ENCODE assay signal across 19 mouse cellular contexts in the genomic region with DNA sequence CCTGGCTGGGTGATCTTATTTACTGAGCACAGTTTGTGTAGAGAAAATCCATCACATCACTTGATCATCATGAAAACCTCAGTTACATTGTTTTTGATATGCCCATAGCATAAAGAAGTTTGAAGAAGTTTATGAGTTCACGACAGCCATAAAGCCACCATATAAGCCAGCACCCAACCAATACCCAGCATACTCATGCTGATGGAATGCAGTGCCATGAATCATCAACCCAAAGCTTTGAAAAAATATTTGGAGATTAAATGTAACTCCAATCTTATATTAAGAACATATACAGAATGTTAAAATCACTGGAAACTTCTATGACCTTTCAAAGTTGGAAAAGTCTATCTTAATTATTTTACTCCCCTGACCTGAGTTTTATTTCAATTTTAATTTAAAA.
"Had no signal": no experiment of that assay in that cellular context is flagged by ENCODE, and none has a peak within 500 bp of the region (broad histone marks: within the 10 kb centered on the region; RNA-seq: fewer than 3 reads in every experiment).

No protein-coding gene starts in this region.

- H3K4me3 ChIP-seq: midbrain, embryonic 10.5 days; midbrain, embryonic 12.5 days; myocyte; neural tube, embryonic 13.5 days; neural tube, embryonic 15.5 days had no signal

- H3K9ac ChIP-seq: lung, embryonic 14.5 days; midbrain, embryonic 12.5 days; neural tube, embryonic 13.5 days; neural tube, embryonic 15.5 days had no signal

- H3K27ac ChIP-seq: midbrain, embryonic 10.5 days; midbrain, embryonic 12.5 days; neural tube, embryonic 13.5 days; neural tube, embryonic 15.5 days had no signal

- H3K36me3 ChIP-seq: midbrain, embryonic 10.5 days; midbrain, embryonic 12.5 days; neural tube, embryonic 13.5 days; neural tube, embryonic 15.5 days had no signal

- H3K27me3 ChIP-seq: midbrain, embryonic 12.5 days; neural tube, embryonic 13.5 days; neural tube, embryonic 15.5 days had no signal

- H3K4me1 ChIP-seq: midbrain, embryonic 10.5 days; midbrain, embryonic 12.5 days; neural tube, embryonic 13.5 days; neural tube, embryonic 15.5 days had no signal

- H3K4me2 ChIP-seq: lung, embryonic 14.5 days; midbrain, embryonic 12.5 days; neural tube, embryonic 13.5 days; neural tube, embryonic 15.5 days had no signal

- DNase-seq: lung, adult 18-20 months; lung, embryonic 14.5 days; lung, postnatal 10 days; lung, postnatal 4 days; midbrain, embryonic 14.5 days; retina, postnatal 1 day; right cerebral cortex, adult 18-20 months; right cerebral cortex, postnatal 25 days; right cerebral cortex, postnatal 4 days; spleen, adult 18-20 months; thymus, adult 18-20 months; thymus, postnatal 14 days; thymus, postnatal 36 days had no signal

- ATAC-seq: midbrain, embryonic 16.5 days had no signal

- H3K9me3 ChIP-seq: midbrain, embryonic 10.5 days; midbrain, embryonic 12.5 days; neural tube, embryonic 13.5 days; neural tube, embryonic 15.5 days had no signal
